Mouse (Mus musculus) E14TG2a.4 (cell line): Measurements from ENCODE around the gene Exosc2.

ENCODE experiments used
- CTCF ChIP-seq: conservative IDR thresholded peaks from 2 replicates; pipeline ENCODE4 v1.5.1; 2014; ENCODE audit warnings: low read length
- NANOG ChIP-seq: IDR thresholded peaks from 2 replicates; pipeline ENCODE4 v1.6.1; 2014; ENCODE audit warnings: borderline replicate concordance, low read length, mixed read lengths
- POU5F1 ChIP-seq: IDR thresholded peaks from 2 replicates; pipeline ENCODE4 v1.6.1; 2014; ENCODE audit warnings: low read length, borderline replicate concordance

DNA sequence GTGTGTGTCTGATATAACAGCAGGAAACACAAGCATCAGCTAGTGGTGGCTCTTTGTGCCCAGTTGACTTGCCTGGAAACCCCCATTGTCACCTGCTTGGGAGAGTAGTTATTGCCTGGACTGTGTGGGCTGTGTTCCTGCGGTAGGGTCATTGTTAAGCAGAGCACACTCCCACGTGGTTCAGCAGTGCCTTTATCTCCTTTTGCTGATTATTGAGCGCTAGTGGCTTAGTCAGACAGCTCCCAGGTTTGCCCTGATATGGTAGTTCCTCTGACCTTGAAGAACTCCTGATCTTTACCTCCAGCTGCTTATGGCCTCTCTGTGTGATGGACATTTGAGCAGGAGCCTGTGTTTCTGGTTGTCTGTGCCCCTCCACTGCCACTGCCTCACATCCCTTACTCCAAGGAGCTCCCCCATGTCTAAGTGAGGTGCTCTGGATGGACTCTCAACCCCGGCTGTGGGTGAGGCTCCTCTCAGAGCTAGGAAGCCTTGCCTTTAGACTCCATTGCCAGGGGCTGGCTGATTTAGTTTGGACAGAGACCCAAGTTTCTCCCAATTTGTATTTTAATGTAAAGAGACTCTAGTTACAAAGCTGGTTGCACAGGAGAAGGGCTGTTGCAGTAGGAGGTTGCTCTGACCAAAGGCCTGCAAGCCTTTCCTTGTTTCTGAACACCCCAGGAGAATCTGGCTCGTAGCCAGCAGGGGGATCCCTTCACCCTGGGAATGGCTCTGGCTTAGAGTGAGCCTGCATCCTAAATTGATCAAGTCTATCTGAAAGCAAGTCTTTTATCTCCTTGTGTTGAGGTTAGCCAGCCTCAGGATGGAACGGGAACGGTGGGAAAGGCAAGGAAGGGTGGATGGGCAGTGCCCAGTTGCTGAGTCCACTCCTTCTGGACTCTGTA, 30.3 kb downstream of the Exosc2 start:
- TF ChIP-seq CTCF = peak; percentile 32
- no peak for TF ChIP-seq POU5F1
- no peak for TF ChIP-seq NANOG
